Mouse (Mus musculus) C2C12 (cell line): Measurements from ENCODE around the gene Igsf3. TPM values are rescaled to one million over a fixed set of nuclear protein-coding genes. Genes with fewer than 3 reads are reported as not detected.

Experiments
- H3K27me3 ChIP-seq: one replicate; pipeline ENCODE4 v1.6.1; 2011; ENCODE audit not compliant: control insufficient read depth, insufficient read depth, insufficient read length
- H3K36me3 ChIP-seq: one replicate; pipeline ENCODE4 v1.6.1; 2011; ENCODE audit not compliant: control insufficient read depth, insufficient read depth
- H3K4me3 ChIP-seq: one replicate; pipeline ENCODE4 v1.5.1; 2011; ENCODE audit warnings: mild to moderate bottlenecking, control low read depth; ENCODE audit not compliant: poor library complexity, insufficient read depth, severe bottlenecking
- H3K79me2 ChIP-seq: one replicate; pipeline ENCODE4 v1.6.1; 2011; ENCODE audit not compliant: control insufficient read depth, insufficient read depth
- H3K79me3 ChIP-seq: one replicate; pipeline ENCODE4 v1.6.1; 2011; ENCODE audit warnings: low read depth, control low read depth
- H3ac ChIP-seq: one replicate; pipeline ENCODE3; 2011; ENCODE audit warnings: low read depth; ENCODE audit not compliant: control insufficient read depth, insufficient read length
- CEBPB ChIP-seq: IDR thresholded peaks from one replicate; pipeline ENCODE4 v1.6.1; 2011; ENCODE audit warnings: low read depth, mild to moderate bottlenecking, control low read depth, moderate library complexity
- CTCF ChIP-seq: IDR thresholded peaks from one replicate; pipeline ENCODE4 v1.5.1; 2011; ENCODE audit not compliant: control insufficient read depth, insufficient read depth, insufficient read length
- FOSL1 ChIP-seq: IDR thresholded peaks from one replicate; pipeline ENCODE4 v1.8.0; 2011; ENCODE audit warnings: mild to moderate bottlenecking, low read length; ENCODE audit not compliant: poor library complexity, insufficient read depth, severe bottlenecking
- MAX ChIP-seq: IDR thresholded peaks from one replicate; pipeline ENCODE4 v1.6.1; 2011; ENCODE audit warnings: mild to moderate bottlenecking, control low read depth
- MYOD1 ChIP-seq: IDR thresholded peaks from one replicate; pipeline ENCODE4 v1.6.1; 2011; ENCODE audit warnings: low read depth; ENCODE audit not compliant: control insufficient read depth, insufficient read length
- MYOG ChIP-seq: IDR thresholded peaks from one replicate; pipeline ENCODE4 v1.6.1; 2011; ENCODE audit not compliant: control insufficient read depth, insufficient read length; ENCODE audit errors: extremely low read depth
- USF1 ChIP-seq: IDR thresholded peaks from one replicate; pipeline ENCODE4 v1.6.1; 2011; ENCODE audit warnings: low read depth, mild to moderate bottlenecking, control low read depth, moderate library complexity
- polyA plus RNA-seq: library from polyadenylated mRNA; unstranded; fragments of >200 nt; fragmentation: generic; extraction: Trizol; gene quantifications from one replicate; pipeline ENCODE4 v1.2.1, GENCODE M21; 2012; ENCODE audit warnings: missing spikeins

The Igsf3 gene
- polyA plus RNA-seq, 1 experiment, result 4.0 TPM

GRCm38 (mm10) chr3:101419653-101419994 is 42.7 kb downstream of the Igsf3 start:
- Histone ChIP-seq H3K4me3 (no peak overlapping the region), H3K79me3 (no peaks in the 10 kb centered on the region), H3K79me2 (no peaks in the 10 kb centered on the region), H3K27me3 (no peaks in the 10 kb centered on the region), H3ac (no peak overlapping the region), H3K36me3 (no peaks in the 10 kb centered on the region)
- TF ChIP-seq CTCF (no peak), CEBPB (no peak), MAX (no peak), FOSL1 (no peak), MYOG (no peak), MYOD1 (no peak), USF1 (no peak)

- H3K4me3 ChIP-seq, result no peak overlapping the region
- H3K79me2 ChIP-seq, result no peaks in the 10 kb centered on the region
- no peaks in the 10 kb centered on the region for H3K79me3 ChIP-seq
- no peaks in the 10 kb centered on the region for H3K27me3 ChIP-seq
- no peaks in the 10 kb centered on the region for H3K36me3 ChIP-seq
- no peak for TF ChIP-seq MAX
- peak; percentile 56 for TF ChIP-seq MYOD1
- H3ac ChIP-seq, result no peak overlapping the region
Observed at GRCm38 (mm10) chr3:101423188-101423587, 46.3 kb downstream of the Igsf3 start.

GRCm38 (mm10) chr3:101424295-101424885 is 47.5 kb downstream of the Igsf3 start:
- H3K79me2 ChIP-seq, result no peaks in the 10 kb centered on the region

GRCm38 (mm10) chr3:101429982-101430754 is 53.3 kb downstream of the Igsf3 start:
- Histone ChIP-seq H3K27me3 (no peaks in the 10 kb centered on the region), H3K79me3 (no peaks in the 10 kb centered on the region), H3K4me3 (no peak overlapping the region), H3K79me2 (no peaks in the 10 kb centered on the region), H3ac (no peak overlapping the region), H3K36me3 (no peaks in the 10 kb centered on the region)
- TF ChIP-seq MYOD1 (no peak), CTCF (no peak), MAX (no peak), CEBPB (no peak), MYOG (no peak), FOSL1 (no peak), USF1 (no peak)

More at GRCm38 (mm10) chr3:101424295-101424885, 47.5 kb downstream of the Igsf3 start:
- no peak overlapping the region for H3ac ChIP-seq
- H3K79me3 ChIP-seq, result no peaks in the 10 kb centered on the region
- TF ChIP-seq MYOD1 (no peak), FOSL1 (no peak), CEBPB (no peak)
- H3K36me3 ChIP-seq, result no peaks in the 10 kb centered on the region
- H3K27me3 ChIP-seq, result no peaks in the 10 kb centered on the region
- no peak overlapping the region for H3K4me3 ChIP-seq

- no peak for TF ChIP-seq CEBPB
- no peak for TF ChIP-seq MYOG
- no peak for TF ChIP-seq FOSL1
- TF ChIP-seq USF1, result no peak
- TF ChIP-seq MAX, result no peak
- no peak for TF ChIP-seq CTCF
- no peak for TF ChIP-seq MYOD1
- H3K36me3 ChIP-seq, result no peaks in the 10 kb centered on the region
Observed at GRCm38 (mm10) chr3:101430755-101431115, 53.9 kb downstream of the Igsf3 start.

GRCm38 (mm10) chr3:101435672-101436071 is 58.8 kb downstream of the Igsf3 start:
- TF ChIP-seq MYOG (no peak), CTCF (no peak), CEBPB (no peak), USF1 (no peak), FOSL1 (no peak), MAX (no peak), MYOD1 (no peak)
- Histone ChIP-seq H3K27me3 (no peaks in the 10 kb centered on the region), H3K36me3 (no peaks in the 10 kb centered on the region), H3K79me2 (no peaks in the 10 kb centered on the region), H3K79me3 (no peaks in the 10 kb centered on the region), H3K4me3 (no peak overlapping the region), H3ac (no peak overlapping the region)

More at GRCm38 (mm10) chr3:101430755-101431115, 53.9 kb downstream of the Igsf3 start:
- Histone ChIP-seq H3ac (no peak overlapping the region), H3K79me2 (no peaks in the 10 kb centered on the region), H3K79me3 (no peaks in the 10 kb centered on the region), H3K4me3 (no peak overlapping the region), H3K27me3 (no peaks in the 10 kb centered on the region)
